ENCODE assay signal across 8 mouse cellular contexts in genomic region chr7:102222336-102222735, GRCm38 (mm10). TPM values are rescaled to one million over a fixed set of nuclear protein-coding genes. Genes with fewer than 3 reads are reported as not detected.
DNase-seq lines count a peak whose midpoint lies in the region; ATAC-seq and TF ChIP-seq lines count a peak whose summit lies in the region.

No protein-coding gene starts in this region.

- TF ChIP-seq RAD21 in CH12.LX (IDR thresholded peaks at IDR 0.05; ENCODE audit: low read depth, low read length) = peak; percentile 34

- H3K9me3 ChIP-seq in CH12.LX (replicated peaks; ENCODE audit: low read length) = no peaks in the 10 kb centered on the region
- no peaks in the 10 kb centered on the region for H3K9me3 ChIP-seq in heart, embryonic 12.5 days (replicated peaks)
- H3K9me3 ChIP-seq in stomach, embryonic 16.5 days (replicated peaks; ENCODE audit: control insufficient read depth, low read length) = no peaks in the 10 kb centered on the region

- no peak overlapping the region for H3K9ac ChIP-seq in CH12.LX (ENCODE audit: insufficient read depth, low read depth)
- peak overlapping the region; percentile 69 for H3K9ac ChIP-seq in heart, embryonic 12.5 days
- peak overlapping the region; percentile 73 for H3K9ac ChIP-seq in stomach, embryonic 16.5 days (ENCODE audit: low read length)

- DNase-seq in 3T3-L1 (ENCODE audit: low read depth, low spot score) (peak; percentile 73), CH12.LX (ENCODE audit: extremely low read depth) (peak; percentile 67)
- peak; percentile 75 for DNase-seq in kidney, postnatal 10 days
- no peak for DNase-seq in urinary bladder, postnatal 36 days (ENCODE audit: low spot score in 2 of 2)

- dilution Hi-C loops in CH12.LX (cut with MboI; ENCODE audit: extremely low pct_ligation_motif_present, extremely low pct_unique_long_range_greater_than_20kb, low sequenced_read_pairs) = no loop called here

- peaks cover 0 to 9% of the 10 kb centered on the region in 2 experiments; a peak in 2 of 4 replicates for H3K4me1 ChIP-seq in CH12.LX (ENCODE audit: control insufficient read depth in 1 of 2, insufficient read depth in 2 of 2)
- H3K4me1 ChIP-seq in heart, embryonic 12.5 days (replicated peaks) = peaks cover 11% of the 10 kb centered on the region
- peaks cover 13% of the 10 kb centered on the region; the same call in 1 of the 2 replicates for H3K4me1 ChIP-seq in stomach, embryonic 16.5 days (ENCODE audit: control insufficient read depth, insufficient read depth, low read length)

- no peaks in the 10 kb centered on the region for H3K79me2 ChIP-seq in CH12.LX (replicated peaks; ENCODE audit: control insufficient read depth, extremely low read depth, insufficient read depth, poor library complexity, severe bottlenecking)

- TF ChIP-seq CTCF in CH12.LX (conservative IDR thresholded peaks at IDR 0.05 in 1 of 2, IDR thresholded peaks at IDR 0.05 in 1 of 2; ENCODE audit: low read depth in 2 of 2, low read length in 2 of 2) = peak in 1 of 2 experiments; percentile 58; a peak in 2 of 4 replicates

- peak overlapping the region in 2 of 3 experiments; percentile 21 to 47 for H3K4me3 ChIP-seq in CH12.LX (replicated peaks in 1 of 3; ENCODE audit: low read depth in 2 of 3, low read length in 2 of 3, poor library complexity in 1 of 3)
- peak overlapping the region; percentile 56 for H3K4me3 ChIP-seq in heart, embryonic 12.5 days
- peak overlapping the region; percentile 58 for H3K4me3 ChIP-seq in stomach, embryonic 16.5 days (replicated peaks; ENCODE audit: low read length)

- no peak for TF ChIP-seq EP300 in CH12.LX (IDR thresholded peaks at IDR 0.05; ENCODE audit: low read length)

- H3K36me3 ChIP-seq in CH12.LX (replicated peaks in 1 of 2; ENCODE audit: control insufficient read depth in 1 of 2, insufficient read depth in 1 of 2, low read length in 1 of 2) = peaks cover 0 to 14% of the 10 kb centered on the region in 2 experiments
- H3K36me3 ChIP-seq in heart, embryonic 12.5 days = peaks cover 3% of the 10 kb centered on the region; the same call in 1 of the 2 replicates
- H3K36me3 ChIP-seq in stomach, embryonic 16.5 days (ENCODE audit: control insufficient read depth, insufficient read depth, low read length) = no peaks in the 10 kb centered on the region

- ATAC-seq in common myeloid progenitor, adult 5-6 weeks (replicated peaks; ENCODE audit: low read depth, poor library complexity, severe bottlenecking) = peak; percentile 77
- peak; percentile 78 for ATAC-seq in heart, embryonic 12.5 days (ENCODE audit: insufficient number of reproducible peaks, low FRiP score)
- ATAC-seq in megakaryocyte, adult 5-6 weeks (ENCODE audit: poor library complexity, severe bottlenecking) = peak; percentile 89
- ATAC-seq in stomach, embryonic 16.5 days (ENCODE audit: insufficient read depth, low FRiP score) = peak; percentile 61; the same call in 1 of the 2 replicates

- under 1% methylated on average over 9 of the region's 13 CpGs for WGBS in heart, embryonic 12.5 days
- WGBS in stomach, embryonic 16.5 days = 0% methylated on average over 12 of the region's 13 CpGs

- H3K27ac ChIP-seq in CH12.LX (ENCODE audit: insufficient read depth, low read depth) = no peak overlapping the region
- 0 out of 2 replicates have a peak overlapping the region, but pooled peaks have one; percentile 17 for H3K27ac ChIP-seq in heart, embryonic 12.5 days (ENCODE audit: poor library complexity, severe bottlenecking)
- H3K27ac ChIP-seq in stomach, embryonic 16.5 days (ENCODE audit: low read length) = peak overlapping the region; percentile 93

- no peak for TF ChIP-seq POLR2A in CH12.LX (IDR thresholded peaks at IDR 0.05; ENCODE audit: low read depth, low read length)

- in situ Hi-C loops in CH12.LX (cut with MboI; ENCODE audit: low pct_ligation_motif_present, low pct_unique_long_range_greater_than_20kb, low sequenced_read_pairs) = no loop called here

- no peaks in the 10 kb centered on the region for H3K27me3 ChIP-seq in CH12.LX (replicated peaks)
- no peaks in the 10 kb centered on the region for H3K27me3 ChIP-seq in heart, embryonic 12.5 days (replicated peaks)
- no peaks in the 10 kb centered on the region for H3K27me3 ChIP-seq in stomach, embryonic 16.5 days (ENCODE audit: control insufficient read depth, insufficient read depth, low read length)

- peak overlapping the region; percentile 57; the same call in 1 of the 2 replicates for H3K4me2 ChIP-seq in CH12.LX (ENCODE audit: insufficient read depth, low read depth, poor library complexity, severe bottlenecking)
- peak overlapping the region; percentile 84 for H3K4me2 ChIP-seq in heart, embryonic 12.5 days
- peak overlapping the region; percentile 82 for H3K4me2 ChIP-seq in stomach, embryonic 16.5 days (ENCODE audit: low read depth, low read length)

TF ChIP-seq in CH12.LX, 34 proteins besides CTCF, POLR2A, EP300 and RAD21:
- TF ChIP-seq RCOR1 (conservative IDR thresholded peaks at IDR 0.05; ENCODE audit: low read depth, low read length) = no peak
- 0 out of 2 replicates have a peak, but pooled peaks have one; percentile 21 for TF ChIP-seq MAZ (IDR thresholded peaks at IDR 0.05; ENCODE audit: low read depth, low read length)
- TF ChIP-seq ZMIZ1 (IDR thresholded peaks at IDR 0.05; ENCODE audit: low read depth, low read length) = no peak
- no peak for TF ChIP-seq ZKSCAN1 (IDR thresholded peaks at IDR 0.05; ENCODE audit: borderline replicate concordance, low read depth, low read length)
- peak; percentile 56 for TF ChIP-seq BHLHE40 (IDR thresholded peaks at IDR 0.05; ENCODE audit: low read depth, low read length)
- TF ChIP-seq MAFK (IDR thresholded peaks at IDR 0.05; ENCODE audit: insufficient replicate concordance, low read length) = no peak

RNA-seq across cellular contexts. Expression of gene Pgap2, which starts 12.3 kb away (rescaled TPM):
- total RNA-seq in CH12.LX (2012; rRNA removed) = 13.2 and 18.3 TPM in 2 replicates
- 20.3 and 23.7 TPM in 2 replicates for total RNA-seq in CH12.LX (2014; rRNA removed)
- polyA plus RNA-seq in CH12.LX (2012; ENCODE audit: insufficient read length, low read depth) = 26.1 and 38.5 TPM in 2 replicates
- total RNA-seq in common myeloid progenitor, adult 5-6 weeks (2017) = 23.1 and 30.9 TPM in 2 replicates
- polyA plus RNA-seq in heart, embryonic 12.5 days (2016; fragmentation: Nextera tagmentation; extraction: Ambion mirVana) = 50.7 and 55.6 TPM in 2 replicates
- 32.7 and 38.7 TPM in 2 replicates for total RNA-seq in megakaryocyte, adult 5-6 weeks (2015)
- total RNA-seq in megakaryocyte, adult 5-6 weeks (2017) = 19.7 and 20.0 TPM in 2 replicates
- polyA plus RNA-seq in stomach, embryonic 16.5 days (2015; fragmentation: Nextera tagmentation; extraction: Ambion mirVana) = 109 and 126 TPM in 2 replicates

RNA-seq across cellular contexts. Expression of gene Nup98, which starts 12.4 kb away (rescaled TPM):
- 24.6 and 27.3 TPM in 2 replicates for total RNA-seq in CH12.LX (2012; rRNA removed)
- 23.9 and 25.0 TPM in 2 replicates for total RNA-seq in CH12.LX (2014; rRNA removed)
- polyA plus RNA-seq in CH12.LX (2012; ENCODE audit: insufficient read length, low read depth) = 34.3 and 37.1 TPM in 2 replicates
- total RNA-seq in common myeloid progenitor, adult 5-6 weeks (2017) = 54.7 and 60.9 TPM in 2 replicates
- 35.8 and 38.1 TPM in 2 replicates for polyA plus RNA-seq in heart, embryonic 12.5 days (2016; fragmentation: Nextera tagmentation; extraction: Ambion mirVana)
- total RNA-seq in megakaryocyte, adult 5-6 weeks (2015) = 55.6 and 60.6 TPM in 2 replicates
- total RNA-seq in megakaryocyte, adult 5-6 weeks (2017) = 39.4 and 43.7 TPM in 2 replicates
- 34.5 and 35.0 TPM in 2 replicates for polyA plus RNA-seq in stomach, embryonic 16.5 days (2015; fragmentation: Nextera tagmentation; extraction: Ambion mirVana)

RNA-seq across cellular contexts. Expression of gene Rhog, which starts 33.5 kb away (rescaled TPM):
- total RNA-seq in CH12.LX (2012; rRNA removed) (17.1 and 22.7 TPM in 2 replicates), CH12.LX (2014; rRNA removed) (9.6 and 12.2 TPM in 2 replicates)
- 109 and 118 TPM in 2 replicates for polyA plus RNA-seq in CH12.LX (2012; ENCODE audit: insufficient read length, low read depth)
- 40.9 and 43.0 TPM in 2 replicates for total RNA-seq in common myeloid progenitor, adult 5-6 weeks (2017)
- polyA plus RNA-seq in heart, embryonic 12.5 days (2016; fragmentation: Nextera tagmentation; extraction: Ambion mirVana) = 41.9 and 42.7 TPM in 2 replicates
- 359 and 397 TPM in 2 replicates for total RNA-seq in megakaryocyte, adult 5-6 weeks (2015)
- 89.0 and 112 TPM in 2 replicates for total RNA-seq in megakaryocyte, adult 5-6 weeks (2017)
- 62.0 and 68.0 TPM in 2 replicates for polyA plus RNA-seq in stomach, embryonic 16.5 days (2015; fragmentation: Nextera tagmentation; extraction: Ambion mirVana)

RNA-seq across cellular contexts. Expression of gene Stim1, which starts 45.3 kb away (rescaled TPM):
- total RNA-seq in CH12.LX (2012; rRNA removed) (8.9 and 10.2 TPM in 2 replicates), CH12.LX (2014; rRNA removed) (21.0 and 26.6 TPM in 2 replicates)
- polyA plus RNA-seq in CH12.LX (2012; ENCODE audit: insufficient read length, low read depth) = 23.9 and 24.1 TPM in 2 replicates
- total RNA-seq in common myeloid progenitor, adult 5-6 weeks (2017) = 20.5 and 41.0 TPM in 2 replicates
- 16.8 and 19.1 TPM in 2 replicates for polyA plus RNA-seq in heart, embryonic 12.5 days (2016; fragmentation: Nextera tagmentation; extraction: Ambion mirVana)
- total RNA-seq in megakaryocyte, adult 5-6 weeks (2015) = 28.0 and 28.8 TPM in 2 replicates
- 35.5 and 59.3 TPM in 2 replicates for total RNA-seq in megakaryocyte, adult 5-6 weeks (2017)
- 33.7 and 36.1 TPM in 2 replicates for polyA plus RNA-seq in stomach, embryonic 16.5 days (2015; fragmentation: Nextera tagmentation; extraction: Ambion mirVana)

Comparison
In these comparisons a context has a peak if more than half of its experiments do, and no peak if none do; other contexts are left out.
1. DNase-seq: peak in 3T3-L1 (single experiment), CH12.LX (single experiment) and kidney, postnatal 10 days (single experiment); none in urinary bladder, postnatal 36 days (0 of 2).
2. Peak in every context shown above with its lines, with median percentiles within 50 percentile points of each other: H3K4me2 ChIP-seq, H3K4me3 ChIP-seq and ATAC-seq.